Mouse (Mus musculus) embryonic facial prominence, embryonic 11.5 days (tissue): ENCODE data around the gene Smpdl3a. TPM values are rescaled to one million over a fixed set of nuclear protein-coding genes. Genes with fewer than 3 reads are reported as not detected.

ENCODE experiments used
- ATAC-seq: fragments of 200-750 bp; cut with Nextera tagmentation; replicated peaks from 2 replicates; pipeline ENCODE4 v1.8.0; 2017; ENCODE audit warnings: low read depth; ENCODE audit not compliant: insufficient number of reproducible peaks, low FRiP score, low TSS enrichment
- DNase-seq: peaks from one replicate; pipeline ENCODE4 v3.0.0-alpha.2; 2015; ENCODE audit warnings: low spot score
- H3K27ac ChIP-seq: fragments of 300-500 bp; sonication (generic); replicated peaks from 2 replicates; pipeline ENCODE4 v1.5.1; 2014; ENCODE audit warnings: mild to moderate bottlenecking, low read depth, low read length, control low read depth
- H3K27me3 ChIP-seq: fragments of 300-500 bp; sonication (generic); 2 replicates; pipeline ENCODE4 v1.6.1; 2014; ENCODE audit warnings: mild to moderate bottlenecking, low read length, moderate library complexity, mixed read lengths; ENCODE audit not compliant: control insufficient read depth, insufficient read depth
- H3K36me3 ChIP-seq: fragments of 300-500 bp; sonication (generic); replicated peaks from 2 replicates; pipeline ENCODE4 v1.6.1; 2014; ENCODE audit warnings: low read depth, mild to moderate bottlenecking, low read length, moderate library complexity, mixed read lengths; ENCODE audit not compliant: control insufficient read depth, insufficient read depth
- H3K4me1 ChIP-seq: fragments of 300-500 bp; sonication (generic); 2 replicates; pipeline ENCODE4 v1.6.1; 2014; ENCODE audit warnings: low read length, mixed read lengths; ENCODE audit not compliant: control insufficient read depth, insufficient read depth
- H3K4me2 ChIP-seq: fragments of 300-500 bp; sonication (generic); 2 replicates; pipeline ENCODE4 v1.6.1; 2014; ENCODE audit warnings: low read depth, mild to moderate bottlenecking, control low read depth, low read length, moderate library complexity
- H3K4me3 ChIP-seq: fragments of 300-500 bp; sonication (generic); 2 replicates; pipeline ENCODE4 v1.5.1; 2014; ENCODE audit warnings: low read depth, low read length, control low read depth
- H3K9ac ChIP-seq: fragments of 300-500 bp; sonication (generic); replicated peaks from 2 replicates; pipeline ENCODE4 v1.6.1; 2014; ENCODE audit warnings: mild to moderate bottlenecking, control low read depth, low read length
- H3K9me3 ChIP-seq: fragments of 300-500 bp; sonication (generic); replicated peaks from 2 replicates; pipeline ENCODE4 v1.6.1; 2016; ENCODE audit warnings: mild to moderate bottlenecking, low read length, inconsistent platforms, mixed read lengths; ENCODE audit not compliant: control insufficient read depth
- WGBS: fragments of 180-500 bp; shearing (Covaris S2); extraction: QIAGEN DNeasy Blood & Tissue Kit; methylation state at CpG from one replicate; pipeline ENCODE4 v1.1.7; 2014; 5-methylcytosine and 5-hydroxymethylcytosine counted together
- polyA plus RNA-seq: library from polyadenylated mRNA; unstranded; fragments of >200 nt; fragmentation: Nextera tagmentation; extraction: Ambion mirVana; gene quantifications from 2 replicates; pipeline ENCODE4 v1.2.1, GENCODE M21; 2014

Gene Smpdl3a
- polyA plus RNA-seq, 1 experiment from 2014 or later, result 10.0 TPM

GRCm38 (mm10) chr10:57796057-57796456 lies 1.9 kb downstream of the Smpdl3a start:
- H3K9me3 ChIP-seq, result no peaks in the 10 kb centered on the region
- H3K9ac ChIP-seq, result no peak overlapping the region
- 55% methylated on average over 4 of the region's 4 CpGs for whole genome bisulfite sequencing
- DNase-seq, result peak; percentile 55
- H3K27me3 ChIP-seq, result no peaks in the 10 kb centered on the region
- H3K4me3 ChIP-seq, result no peak overlapping the region
- ATAC-seq, result no peak
- no peaks in the 10 kb centered on the region for H3K36me3 ChIP-seq
- no peaks in the 10 kb centered on the region for H3K4me1 ChIP-seq
- no peak overlapping the region for H3K4me2 ChIP-seq
- no peak overlapping the region for H3K27ac ChIP-seq

DNA sequence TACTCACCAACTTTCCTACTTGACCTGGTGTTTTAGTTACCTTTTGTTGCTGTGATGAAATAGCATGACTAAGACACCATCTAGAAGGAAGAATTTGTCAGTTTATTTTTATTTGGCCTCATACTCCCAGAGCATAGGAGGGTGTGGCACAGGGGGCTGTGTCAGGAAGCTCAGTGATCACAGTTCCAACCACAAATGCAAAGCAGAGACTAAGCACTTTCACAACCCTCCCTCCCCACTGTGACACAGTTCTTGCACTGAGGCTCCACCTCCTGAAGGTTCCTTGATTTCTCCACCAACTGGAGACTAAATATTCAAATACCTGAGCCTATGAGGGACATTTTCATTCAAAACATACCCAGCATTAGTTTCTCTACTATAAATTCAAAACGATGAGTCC lies 5.4 kb downstream of the Smpdl3a start:
- H3K9ac ChIP-seq, result no peak overlapping the region
- ATAC-seq, result no peak
- whole genome bisulfite sequencing, result 85% methylated on average over 1 of the region's 1 CpGs
- H3K27ac ChIP-seq, result no peak overlapping the region
- no peaks in the 10 kb centered on the region for H3K9me3 ChIP-seq
- no peak overlapping the region for H3K4me3 ChIP-seq
- H3K36me3 ChIP-seq, result no peaks in the 10 kb centered on the region
- no peak for DNase-seq
- H3K4me2 ChIP-seq, result no peak overlapping the region
- H3K27me3 ChIP-seq, result no peaks in the 10 kb centered on the region
- no peaks in the 10 kb centered on the region for H3K4me1 ChIP-seq

GRCm38 (mm10) chr10:57807754-57808153 lies 13.6 kb downstream of the Smpdl3a start:
- 94% methylated on average over 6 of the region's 6 CpGs for WGBS
- H3K4me3 ChIP-seq, result no peak overlapping the region
- DNase-seq (no peak), ATAC-seq (no peak)
- H3K36me3 ChIP-seq, result no peaks in the 10 kb centered on the region
- no peaks in the 10 kb centered on the region for H3K4me1 ChIP-seq
- H3K27ac ChIP-seq, result no peak overlapping the region
- no peak overlapping the region for H3K9ac ChIP-seq
- H3K4me2 ChIP-seq, result no peak overlapping the region
- no peaks in the 10 kb centered on the region for H3K9me3 ChIP-seq
- no peaks in the 10 kb centered on the region for H3K27me3 ChIP-seq

DNA sequence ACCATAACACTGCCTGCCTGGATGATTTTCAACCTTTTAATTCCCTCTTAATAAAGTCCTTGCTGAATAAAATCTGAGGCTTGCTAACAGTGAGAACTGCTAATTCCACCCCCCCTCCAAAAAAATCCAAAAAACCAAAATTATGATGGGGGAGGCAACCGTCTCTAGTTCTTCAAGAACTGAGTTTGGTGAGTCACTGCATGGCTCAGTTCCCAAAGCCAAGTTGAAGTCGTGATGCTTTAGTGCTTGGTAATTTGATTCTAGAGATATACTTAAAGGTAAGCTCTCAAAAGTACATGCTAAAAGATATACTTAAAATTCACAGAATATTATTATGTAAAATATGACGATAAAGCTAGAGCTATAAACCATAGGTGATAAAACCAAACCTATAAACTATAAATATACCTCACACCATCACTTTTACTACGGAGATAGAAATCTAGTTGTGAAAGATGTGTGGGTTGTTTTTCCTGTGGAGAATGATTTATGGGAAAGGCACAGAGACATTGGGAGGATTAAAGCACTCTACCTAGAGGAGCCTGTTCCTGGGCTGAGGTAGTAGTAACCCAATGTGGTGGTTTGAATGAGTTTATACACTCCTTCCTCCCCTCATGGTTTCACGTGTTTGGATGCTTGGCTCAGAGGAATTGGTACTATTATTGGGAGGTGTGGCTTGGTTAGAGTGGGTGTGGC lies 18.2 kb downstream of the Smpdl3a start:
- Histone ChIP-seq H3K4me3 (no peak overlapping the region), H3K4me2 (no peak overlapping the region), H3K36me3 (no peaks in the 10 kb centered on the region), H3K9ac (no peak overlapping the region), H3K4me1 (no peaks in the 10 kb centered on the region), H3K27ac (no peak overlapping the region), H3K9me3 (no peaks in the 10 kb centered on the region), H3K27me3 (no peaks in the 10 kb centered on the region)
- no peak for ATAC-seq
- no peak for DNase-seq
- 89% methylated on average over 5 of the region's 5 CpGs for WGBS

GRCm38 (mm10) chr10:57814295-57814694 lies 20.2 kb downstream of the Smpdl3a start:
- WGBS, result 88% methylated on average over 2 of the region's 2 CpGs
- H3K9me3 ChIP-seq, result no peaks in the 10 kb centered on the region
- DNase-seq (no peak), ATAC-seq (no peak)
- H3K9ac ChIP-seq, result no peak overlapping the region
- H3K4me1 ChIP-seq, result no peaks in the 10 kb centered on the region
- H3K27me3 ChIP-seq, result no peaks in the 10 kb centered on the region
- H3K36me3 ChIP-seq, result no peaks in the 10 kb centered on the region
- no peak overlapping the region for H3K4me2 ChIP-seq
- H3K27ac ChIP-seq, result no peak overlapping the region
- H3K4me3 ChIP-seq, result no peak overlapping the region

GRCm38 (mm10) chr10:57815869-57816268 lies 21.7 kb downstream of the Smpdl3a start:
- H3K4me2 ChIP-seq, result no peak overlapping the region
- H3K4me3 ChIP-seq, result no peak overlapping the region
- H3K36me3 ChIP-seq, result no peaks in the 10 kb centered on the region
- no peak overlapping the region for H3K9ac ChIP-seq
- DNase-seq (no peak), ATAC-seq (no peak)
- H3K27ac ChIP-seq, result no peak overlapping the region
- no peaks in the 10 kb centered on the region for H3K27me3 ChIP-seq
- no peaks in the 10 kb centered on the region for H3K4me1 ChIP-seq
- no peaks in the 10 kb centered on the region for H3K9me3 ChIP-seq
- 82% methylated on average over 6 of the region's 6 CpGs for WGBS

- Histone ChIP-seq H3K4me2 (no peak overlapping the region), H3K27me3 (no peaks in the 10 kb centered on the region), H3K9me3 (no peaks in the 10 kb centered on the region), H3K9ac (no peak overlapping the region), H3K27ac (no peak overlapping the region), H3K36me3 (no peaks in the 10 kb centered on the region), H3K4me1 (no peaks in the 10 kb centered on the region), H3K4me3 (no peak overlapping the region)
- no peak for DNase-seq
- no peak for ATAC-seq
- 89% methylated on average over 2 of the region's 2 CpGs for WGBS
Observed at GRCm38 (mm10) chr10:57819209-57819608, 25.1 kb downstream of the Smpdl3a start.

- ATAC-seq (no peak), DNase-seq (no peak)
- H3K36me3 ChIP-seq, result no peaks in the 10 kb centered on the region
- no peaks in the 10 kb centered on the region for H3K4me1 ChIP-seq
- no peak overlapping the region for H3K4me2 ChIP-seq
- WGBS, result 61% methylated on average over 3 of the region's 3 CpGs
- H3K27me3 ChIP-seq, result no peaks in the 10 kb centered on the region
- H3K4me3 ChIP-seq, result no peak overlapping the region
- no peak overlapping the region for H3K27ac ChIP-seq
- H3K9ac ChIP-seq, result no peak overlapping the region
- no peaks in the 10 kb centered on the region for H3K9me3 ChIP-seq
Observed at GRCm38 (mm10) chr10:57822473-57822872, 28.3 kb downstream of the Smpdl3a start.
